Mouse (Mus musculus) ES-E14 (cell line): ENCODE measurements around the gene Kcnj9.

Experiments
- CHD2 ChIP-seq: IDR thresholded peaks from 2 replicates; pipeline ENCODE4 v1.6.1; 2014; ENCODE audit warnings: mild to moderate bottlenecking, low read depth, low read length, inconsistent platforms
- HCFC1 ChIP-seq: IDR thresholded peaks from 2 replicates; pipeline ENCODE4 v1.6.1; 2012; ENCODE audit warnings: low read length, inconsistent platforms, borderline replicate concordance; ENCODE audit not compliant: insufficient read depth
- MAFK ChIP-seq: IDR thresholded peaks from 2 replicates; pipeline ENCODE4 v1.6.1; 2014; ENCODE audit warnings: mild to moderate bottlenecking, low read depth, low read length, inconsistent platforms; ENCODE audit not compliant: insufficient read depth
- ZC3H11A ChIP-seq: IDR thresholded peaks from 2 replicates; pipeline ENCODE4 v1.6.1; 2012; ENCODE audit warnings: low read depth, mild to moderate bottlenecking, inconsistent platforms, low read length, borderline replicate concordance
- ZNF384 ChIP-seq: IDR thresholded peaks from 2 replicates; pipeline ENCODE4 v1.6.1; 2012; ENCODE audit warnings: low read depth, low read length, inconsistent platforms

DNA sequence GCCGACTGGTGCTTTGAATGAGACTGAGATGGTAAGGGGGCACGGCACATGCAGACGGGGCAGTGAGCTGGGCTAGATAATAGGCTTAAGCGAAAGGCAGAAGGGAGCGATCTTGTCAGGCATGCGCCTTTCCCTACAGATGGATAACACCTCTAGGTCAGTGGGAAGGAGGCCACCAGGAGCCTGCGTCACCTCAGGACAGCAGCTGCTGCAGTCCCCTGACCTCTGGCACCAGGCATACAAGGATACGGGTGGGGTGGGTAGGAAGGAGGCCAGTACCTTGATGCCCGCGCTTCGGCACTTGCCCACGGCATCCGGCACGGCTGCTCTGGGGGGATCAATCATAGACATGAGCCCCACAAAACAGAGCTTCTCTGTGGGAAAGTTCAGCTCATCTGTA is 44.9 kb downstream of the Kcnj9 start:
- TF ChIP-seq CHD2 (no peak), MAFK (no peak), HCFC1 (no peak), ZNF384 (no peak), ZC3H11A (no peak)
